ENCODE assay signal across 21 mouse cellular contexts in genomic region chr5:22176480-22176879, GRCm38 (mm10).
DNase-seq lines count a peak whose midpoint lies in the region; ATAC-seq and TF ChIP-seq lines count a peak whose summit lies in the region.
"Had no signal": no experiment of that assay in that cellular context is flagged by ENCODE, and none has a peak within 500 bp of the region (broad histone marks: within the 10 kb centered on the region; RNA-seq: fewer than 3 reads in every experiment).

No protein-coding gene starts in this region.

- no peak overlapping the region for H3K27ac ChIP-seq in heart, embryonic 11.5 days (ENCODE audit: low read depth, low read length)
- peak overlapping the region; percentile 32; the same call in 1 of the 2 replicates for H3K27ac ChIP-seq in heart, postnatal 0 days (ENCODE audit: low read depth)
- H3K27ac ChIP-seq in heart, embryonic 10.5 days: no peak overlapping the region
- H3K27ac ChIP-seq: embryonic facial prominence, embryonic 12.5 days; forebrain, embryonic 15.5 days; hindbrain, embryonic 13.5 days; hindbrain, postnatal 0 days had no signal

- TF ChIP-seq POLR2A in myocyte (IDR thresholded peaks at IDR 0.05; ENCODE audit: insufficient read length, low read depth): no peak

- H3K4me3 ChIP-seq in heart, embryonic 11.5 days (ENCODE audit: low read depth, low read length): no peak overlapping the region
- H3K4me3 ChIP-seq in heart, postnatal 0 days (ENCODE audit: low read depth, low read length): no peak overlapping the region
- no peak overlapping the region for H3K4me3 ChIP-seq in heart, embryonic 10.5 days
- H3K4me3 ChIP-seq in myocyte: no peak overlapping the region
- H3K4me3 ChIP-seq: embryonic facial prominence, embryonic 12.5 days; forebrain, embryonic 15.5 days; hindbrain, embryonic 13.5 days had no signal

- 23% methylated on average over 5 of the region's 5 CpGs for WGBS in heart, embryonic 11.5 days (ENCODE audit: insufficient replicate concordance)
- WGBS in heart, postnatal 0 days: 13% methylated on average over 5 of the region's 5 CpGs
- 25% methylated on average over 5 of the region's 5 CpGs for WGBS in heart, embryonic 10.5 days

- no peak for TF ChIP-seq CTCF in heart, postnatal 0 days (IDR thresholded peaks at IDR 0.05; ENCODE audit: low read depth)

- no peak overlapping the region for H3K4me2 ChIP-seq in heart, embryonic 11.5 days
- no peak overlapping the region for H3K4me2 ChIP-seq in heart, postnatal 0 days (ENCODE audit: low read depth, low read length)
- no peak overlapping the region for H3K4me2 ChIP-seq in myocyte (ENCODE audit: low read depth)
- H3K4me2 ChIP-seq: embryonic facial prominence, embryonic 12.5 days; forebrain, embryonic 15.5 days; hindbrain, embryonic 13.5 days had no signal

- peak; percentile 1 for DNase-seq in heart, adult 9 months (ENCODE audit: low spot score in 2 of 2)
- DNase-seq in heart, postnatal 0 days (ENCODE audit: low spot score): peak; percentile 76
- no peak for DNase-seq in heart, embryonic 10.5 days (ENCODE audit: low spot score)
- no peak for DNase-seq in embryo, embryonic 9.5 days (ENCODE audit: extremely low spot score)
- DNase-seq: adrenal gland, adult 8-10 months; adrenal gland, postnatal 36 days; cerebellum, adult 11 months; cerebellum, adult 8-10 months; cerebellum, postnatal 14 days; embryo, embryonic 11 days; gastrocnemius, postnatal 14 days; kidney, adult 11 months; kidney, adult 9 months had no signal

- TF ChIP-seq EP300 in heart, postnatal 0 days (IDR thresholded peaks at IDR 0.05; ENCODE audit: low read depth): no peak

- no peaks in the 10 kb centered on the region for H3K27me3 ChIP-seq in heart, embryonic 11.5 days (ENCODE audit: control insufficient read depth, insufficient read depth, low read length)
- no peaks in the 10 kb centered on the region for H3K27me3 ChIP-seq in heart, postnatal 0 days (ENCODE audit: control insufficient read depth, insufficient read depth, low read length)
- H3K27me3 ChIP-seq in heart, embryonic 10.5 days (ENCODE audit: insufficient read depth, poor library complexity, severe bottlenecking): no peaks in the 10 kb centered on the region
- H3K27me3 ChIP-seq in myocyte (ENCODE audit: control insufficient read depth, insufficient read depth, insufficient read length): no peaks in the 10 kb centered on the region
- H3K27me3 ChIP-seq: embryonic facial prominence, embryonic 12.5 days; forebrain, embryonic 15.5 days; hindbrain, embryonic 13.5 days had no signal

- H3K9ac ChIP-seq in heart, embryonic 11.5 days (ENCODE audit: low read depth, low read length): no peak overlapping the region
- H3K9ac ChIP-seq in heart, postnatal 0 days (replicated peaks; ENCODE audit: low read depth, low read length): no peak overlapping the region
- H3K9ac ChIP-seq: embryonic facial prominence, embryonic 12.5 days; forebrain, embryonic 15.5 days; hindbrain, embryonic 13.5 days had no signal

- H3K79me2 ChIP-seq in myocyte (ENCODE audit: control insufficient read depth, insufficient read depth): no peaks in the 10 kb centered on the region

- H3K9me3 ChIP-seq in heart, embryonic 11.5 days (replicated peaks; ENCODE audit: control insufficient read depth, low read length): no peaks in the 10 kb centered on the region
- H3K9me3 ChIP-seq in heart, postnatal 0 days (replicated peaks; ENCODE audit: control insufficient read depth, low read length): no peaks in the 10 kb centered on the region
- H3K9me3 ChIP-seq in heart, embryonic 10.5 days: no peaks in the 10 kb centered on the region
- H3K9me3 ChIP-seq: embryonic facial prominence, embryonic 12.5 days; forebrain, embryonic 15.5 days; G1E; hindbrain, embryonic 13.5 days had no signal

- H3K36me3 ChIP-seq in heart, embryonic 11.5 days (ENCODE audit: control insufficient read depth, insufficient read depth, low read length): no peaks in the 10 kb centered on the region
- no peaks in the 10 kb centered on the region for H3K36me3 ChIP-seq in heart, postnatal 0 days (replicated peaks; ENCODE audit: control insufficient read depth, insufficient read depth, low read length)
- no peaks in the 10 kb centered on the region for H3K36me3 ChIP-seq in heart, embryonic 10.5 days
- H3K36me3 ChIP-seq in myocyte (ENCODE audit: control insufficient read depth, insufficient read depth): no peaks in the 10 kb centered on the region
- H3K36me3 ChIP-seq: embryonic facial prominence, embryonic 12.5 days; forebrain, embryonic 15.5 days; G1E; hindbrain, embryonic 13.5 days had no signal

- no peak overlapping the region for H3ac ChIP-seq in myocyte (ENCODE audit: control insufficient read depth, insufficient read length)

- ATAC-seq in heart, embryonic 11.5 days (replicated peaks; ENCODE audit: insufficient number of reproducible peaks, low FRiP score, low TSS enrichment): no peak
- peak; percentile 86 for ATAC-seq in heart, postnatal 0 days (ENCODE audit: insufficient read depth, low read depth)
- ATAC-seq: CD4-positive, CD25-positive, alpha-beta regulatory T cell, adult 4 months; forebrain, embryonic 15.5 days; hindbrain, postnatal 0 days had no signal

- no peaks in the 10 kb centered on the region for H3K4me1 ChIP-seq in heart, embryonic 11.5 days (ENCODE audit: control insufficient read depth, insufficient read depth, low read length)
- H3K4me1 ChIP-seq in heart, postnatal 0 days (ENCODE audit: control insufficient read depth, insufficient read depth): no peaks in the 10 kb centered on the region
- no peaks in the 10 kb centered on the region for H3K4me1 ChIP-seq in heart, embryonic 10.5 days
- H3K4me1 ChIP-seq: embryonic facial prominence, embryonic 12.5 days; forebrain, embryonic 15.5 days; hindbrain, embryonic 13.5 days had no signal

TF ChIP-seq in myocyte, 11 proteins besides CTCF, POLR2A, EP300 and RAD21:
- peak in 2 of 3 experiments; percentile 13 to 71 for TF ChIP-seq MYOD1 (IDR thresholded peaks at IDR 0.05; ENCODE audit: control insufficient read depth in 1 of 3, insufficient read length in 2 of 3, low read depth in 2 of 3)
- TF ChIP-seq MYOG (IDR thresholded peaks at IDR 0.05; ENCODE audit: control insufficient read depth in 1 of 3, insufficient read depth in 1 of 3, insufficient read length in 2 of 3, low read depth in 2 of 3): peak in 2 of 3 experiments; percentile 48 to 49
- no peak for TF ChIP-seq MAX (IDR thresholded peaks at IDR 0.05; ENCODE audit: low read depth)

Comparison
In these comparisons a context has a peak if more than half of its experiments do, and no peak if none do; other contexts are left out.
1. DNase-seq: peak in heart, adult 9 months (2 of 2) and heart, postnatal 0 days (single experiment); none in heart, embryonic 10.5 days (single experiment) and embryo, embryonic 9.5 days (single experiment).